Comparison of ENCODE assay signal across 13 mouse cellular contexts in the genomic region with DNA sequence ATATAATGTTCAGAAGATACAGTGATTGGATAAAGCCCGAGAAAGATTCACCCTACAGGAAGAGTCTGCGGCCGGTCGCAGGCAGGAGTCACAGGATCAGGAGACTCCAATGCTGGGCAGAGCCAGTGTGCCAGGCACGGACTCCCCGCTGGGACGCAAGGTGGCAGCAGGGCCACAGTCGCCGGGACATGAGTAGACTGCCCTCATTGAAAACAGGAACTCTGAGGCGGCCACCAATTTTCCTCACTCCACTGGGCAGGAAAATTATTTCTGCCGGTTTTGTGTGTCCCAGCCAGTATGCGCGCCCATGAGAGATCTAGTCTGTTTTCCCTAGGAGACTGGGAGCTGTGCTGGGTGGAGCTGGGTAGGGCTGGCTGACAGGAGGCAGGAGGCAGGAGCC. TPM values are rescaled to one million over a fixed set of nuclear protein-coding genes. Genes with fewer than 3 reads are reported as not detected.
DNase-seq lines count a peak whose midpoint lies in the region; ATAC-seq and TF ChIP-seq lines count a peak whose summit lies in the region.
"Had no signal": no experiment of that assay in that cellular context is flagged by ENCODE, and none has a peak within 500 bp of the region (broad histone marks: within the 10 kb centered on the region; RNA-seq: fewer than 3 reads in every experiment).

No protein-coding gene starts in this region.

- no peak for TF ChIP-seq POLR2A in CH12.LX (IDR thresholded peaks at IDR 0.05; ENCODE audit: low read depth, low read length)

- in situ Hi-C loops in CH12.LX (cut with MboI; ENCODE audit: low pct_ligation_motif_present, low pct_unique_long_range_greater_than_20kb, low sequenced_read_pairs): loop anchor here (25.0 kb wide), 1 partner anchor 316 kb away; no protein-coding TSS in a partner anchor

- TF ChIP-seq RAD21 in CH12.LX (IDR thresholded peaks at IDR 0.05; ENCODE audit: low read depth, low read length): peak; percentile 47

- H3K9me3 ChIP-seq in kidney, embryonic 16.5 days (ENCODE audit: low read length): no peaks in the 10 kb centered on the region; the same call in 1 of the 2 replicates
- no peaks in the 10 kb centered on the region for H3K9me3 ChIP-seq in CH12.LX (replicated peaks; ENCODE audit: low read length)
- H3K9me3 ChIP-seq in intestine, embryonic 15.5 days: no peaks in the 10 kb centered on the region
- H3K9me3 ChIP-seq: midbrain, embryonic 15.5 days had no signal

- H3K4me1 ChIP-seq in kidney, embryonic 16.5 days (ENCODE audit: insufficient read depth, low read length): peaks cover 13% of the 10 kb centered on the region
- peaks cover 3 to 80% of the 10 kb centered on the region in 2 experiments; a peak in 2 of 4 replicates for H3K4me1 ChIP-seq in CH12.LX (ENCODE audit: control insufficient read depth in 1 of 2, insufficient read depth in 2 of 2)
- peaks cover 12% of the 10 kb centered on the region; the same call in 1 of the 2 replicates for H3K4me1 ChIP-seq in intestine, embryonic 15.5 days (replicated peaks)

- no peaks in the 10 kb centered on the region for H3K79me2 ChIP-seq in CH12.LX (replicated peaks; ENCODE audit: control insufficient read depth, extremely low read depth, insufficient read depth, poor library complexity, severe bottlenecking)

- no peaks in the 10 kb centered on the region for H3K36me3 ChIP-seq in kidney, embryonic 16.5 days (ENCODE audit: insufficient read depth, low read length)
- H3K36me3 ChIP-seq in CH12.LX (replicated peaks in 1 of 2; ENCODE audit: control insufficient read depth in 1 of 2, insufficient read depth in 1 of 2, low read length in 1 of 2): no peaks in the 10 kb centered on the region
- no peaks in the 10 kb centered on the region for H3K36me3 ChIP-seq in intestine, embryonic 15.5 days
- H3K36me3 ChIP-seq: midbrain, embryonic 15.5 days had no signal

- peak in 1 of 2 experiments; percentile 32; a peak in 2 of 4 replicates for TF ChIP-seq CTCF in CH12.LX (conservative IDR thresholded peaks at IDR 0.05 in 1 of 2, IDR thresholded peaks at IDR 0.05 in 1 of 2; ENCODE audit: low read depth in 2 of 2, low read length in 2 of 2)

- TF ChIP-seq EP300 in CH12.LX (IDR thresholded peaks at IDR 0.05; ENCODE audit: low read length): no peak

- H3K4me2 ChIP-seq in kidney, embryonic 16.5 days (replicated peaks; ENCODE audit: low read depth, low read length): no peak overlapping the region
- H3K4me2 ChIP-seq in CH12.LX (ENCODE audit: insufficient read depth, low read depth, poor library complexity, severe bottlenecking): no peak overlapping the region
- no peak overlapping the region for H3K4me2 ChIP-seq in intestine, embryonic 15.5 days (replicated peaks)
- H3K4me2 ChIP-seq: midbrain, embryonic 15.5 days had no signal

- 82% methylated on average over 13 of the region's 13 CpGs for WGBS in kidney, embryonic 16.5 days
- WGBS in intestine, embryonic 15.5 days: 89% methylated on average over 13 of the region's 13 CpGs

- DNase-seq in kidney, adult 18-20 months: peak; percentile 33
- no peak for DNase-seq in CH12.LX (ENCODE audit: extremely low read depth)
- DNase-seq in cerebellum, adult 9-11 months: peak; percentile 84
- DNase-seq in kidney, postnatal 25 days: peak; percentile 36 to 60
- no peak for DNase-seq in adrenal gland, adult 2 months
- DNase-seq: adrenal gland, adult 8-10 months; thymus, postnatal 14 days had no signal

- dilution Hi-C loops in CH12.LX (cut with MboI; ENCODE audit: extremely low pct_ligation_motif_present, extremely low pct_unique_long_range_greater_than_20kb, low sequenced_read_pairs): no loop called here

- no peak overlapping the region for H3K27ac ChIP-seq in kidney, embryonic 16.5 days (ENCODE audit: low read length)
- H3K27ac ChIP-seq in CH12.LX (ENCODE audit: insufficient read depth, low read depth): no peak overlapping the region
- H3K27ac ChIP-seq in intestine, embryonic 15.5 days: no peak overlapping the region
- H3K27ac ChIP-seq: midbrain, embryonic 15.5 days had no signal

- H3K27me3 ChIP-seq in kidney, embryonic 16.5 days (ENCODE audit: insufficient read depth, low read length): peaks cover 7% of the 10 kb centered on the region
- no peaks in the 10 kb centered on the region for H3K27me3 ChIP-seq in CH12.LX (replicated peaks)
- H3K27me3 ChIP-seq in intestine, embryonic 15.5 days (replicated peaks): 0 out of 2 replicates have a peak, but pooled peaks cover 3% of the 10 kb centered on the region

- H3K4me3 ChIP-seq in kidney, embryonic 16.5 days (ENCODE audit: low read length): no peak overlapping the region
- no peak overlapping the region for H3K4me3 ChIP-seq in CH12.LX (replicated peaks in 1 of 3; ENCODE audit: low read depth in 2 of 3, low read length in 2 of 3, poor library complexity in 1 of 3)
- no peak overlapping the region for H3K4me3 ChIP-seq in intestine, embryonic 15.5 days (replicated peaks)
- H3K4me3 ChIP-seq: midbrain, embryonic 15.5 days had no signal

- no peak overlapping the region for H3K9ac ChIP-seq in kidney, embryonic 16.5 days (replicated peaks; ENCODE audit: low read length)
- no peak overlapping the region for H3K9ac ChIP-seq in CH12.LX (ENCODE audit: insufficient read depth, low read depth)
- no peak overlapping the region for H3K9ac ChIP-seq in intestine, embryonic 15.5 days
- H3K9ac ChIP-seq: midbrain, embryonic 15.5 days had no signal

- ATAC-seq in kidney, embryonic 16.5 days (ENCODE audit: low FRiP score, low TSS enrichment): no peak
- no peak for ATAC-seq in inflammation-experienced regulatory T-cells, adult 6 months
- no peak for ATAC-seq in intestine, embryonic 15.5 days
- ATAC-seq: intestine, postnatal 0 days; midbrain, embryonic 15.5 days; Patski had no signal

TF ChIP-seq in CH12.LX, 34 proteins besides CTCF, POLR2A, EP300 and RAD21:
- TF ChIP-seq SMC3 (IDR thresholded peaks at IDR 0.05; ENCODE audit: low read depth, low read length) (peak; percentile 11; the same call in 1 of the 2 replicates), ZMIZ1 (IDR thresholded peaks at IDR 0.05; ENCODE audit: low read depth, low read length) (no peak)

RNA-seq across cellular contexts. Expression of a gene that starts 3.2 kb away (rescaled TPM):
- 3.4 and 3.7 TPM in 2 replicates for polyA plus RNA-seq in kidney, embryonic 16.5 days (2015; fragmentation: Nextera tagmentation; extraction: Ambion mirVana)
- total RNA-seq in CH12.LX (2012; rRNA removed) (0.08 TPM in 1 of 2 replicates, not detected in the other), CH12.LX (2014; rRNA removed) (0.08 TPM in 1 of 2 replicates, not detected in the other)
- polyA plus RNA-seq in CH12.LX (2012; ENCODE audit: insufficient read length, low read depth): 0.41 and 0.89 TPM in 2 replicates
- total RNA-seq in adrenal gland, adult 2 months (2021): 1 to 10 TPM; 3.9 to 5.5 TPM
- 3.3 and 8.2 TPM in 2 replicates for polyA plus RNA-seq in adrenal gland, adult 2 months (2012; rRNA removed)
- polyA plus RNA-seq in inflammation-experienced regulatory T-cells, adult 6 months (2017; shearing (Covaris generic)): under 1 TPM in 1 of 3 experiments, not detected in 2; 0.24 TPM
- polyA plus RNA-seq in intestine, embryonic 15.5 days (2015; fragmentation: Nextera tagmentation; extraction: Ambion mirVana): 5.8 and 5.9 TPM in 2 replicates

Comparison
In these comparisons a context has a peak if more than half of its experiments do, and no peak if none do; other contexts are left out.
1. DNase-seq: peak in kidney, adult 18-20 months (single experiment), cerebellum, adult 9-11 months (single experiment) and kidney, postnatal 25 days (2 of 2); none in CH12.LX (single experiment) and adrenal gland, adult 2 months (single experiment).